Mouse (Mus musculus) pancreas, adult 10 weeks (tissue): ENCODE data around the gene Adh5. TPM values are rescaled to one million over a fixed set of nuclear protein-coding genes. Genes with fewer than 3 reads are reported as not detected.

ENCODE experiments used
- polyA plus RNA-seq: library from polyadenylated mRNA; stranded (reverse); fragments of 350-450 nt; fragmentation: Illumina TruSeq; extraction: RNeasy Lipid Tissue Mini Kit (QIAGEN cat#74804); gene quantifications from one replicate; pipeline ENCODE4 v1.2.3, GENCODE M21; 2015; ENCODE audit warnings: low read depth, low replicate concordance; ENCODE audit not compliant: insufficient read depth

Gene Adh5
- 20.6 TPM for polyA plus RNA-seq

GRCm38 (mm10) chr3:138442612-138443464, at the start of gene Adh5:
Adh5 (plus strand) TSS chr3:138443093.

GRCm38 (mm10) chr3:138415121-138415690, 27.7 kb upstream of the Adh5 start, which contains the start of gene Adh4:
Adh4 (plus strand) TSS chr3:138415466.

GRCm38 (mm10) chr3:138489327-138490033, 46.6 kb downstream of the Adh5 start, which contains the start of gene Metap1:
Metap1 (minus strand) TSS chr3:138489515.

Other genes with a start within 250 kb of the Adh5 start
- not detected for gene 4930579F01Rik, start 249.3 kb upstream of the Adh5 start, polyA plus RNA-seq
- not detected for gene Adh7, start 225.3 kb upstream of the Adh5 start, polyA plus RNA-seq
- 22.1 TPM for gene Adh1, start 182.1 kb upstream of the Adh5 start, polyA plus RNA-seq
- not detected for gene Adh6a, start 129.8 kb upstream of the Adh5 start, polyA plus RNA-seq
- gene Adh6b, start 101.3 kb upstream of the Adh5 start, polyA plus RNA-seq: not detected
- gene Adh4, start 27.6 kb upstream of the Adh5 start, polyA plus RNA-seq: not detected
- gene Metap1, start 46.4 kb downstream of the Adh5 start, polyA plus RNA-seq: 10.6 TPM
- gene Eif4e, start 83.1 kb downstream of the Adh5 start, polyA plus RNA-seq: 16.6 TPM